Mouse (Mus musculus) liver, adult 2 months (tissue): Measurements from ENCODE around the gene Ces5a.

ENCODE experiments used
- CTCF ChIP-seq: fragments of 200-500 bp; IDR thresholded peaks from 2 replicates; pipeline ENCODE4 v1.5.1; 2011; ENCODE audit warnings: low read depth, low read length, control low read depth
- POLR2A ChIP-seq: fragments of 200-500 bp; IDR thresholded peaks from 2 replicates; pipeline ENCODE4 v1.6.1; 2011; ENCODE audit warnings: low read length, control low read depth; ENCODE audit not compliant: insufficient read depth; ENCODE audit errors: extremely low read depth

DNA sequence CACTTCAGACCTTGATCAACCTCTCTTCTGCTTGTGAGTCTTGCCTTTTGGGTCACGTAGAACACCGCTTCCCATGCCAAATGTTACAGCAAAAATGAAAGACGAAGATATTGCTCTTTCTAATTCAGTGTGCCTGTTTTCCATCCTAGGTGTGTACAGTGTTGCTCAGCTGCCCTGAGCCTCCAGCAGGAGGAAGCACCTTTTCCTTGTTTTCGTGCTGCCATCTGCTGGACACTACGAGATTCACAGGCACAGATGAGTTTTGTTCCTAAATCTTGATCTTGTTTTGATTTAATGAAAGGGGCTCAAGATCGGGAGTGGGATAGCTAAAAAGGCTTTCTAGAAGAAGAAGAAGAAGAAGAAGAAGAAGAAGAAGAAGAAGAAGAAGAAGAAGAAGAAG is 40.3 kb downstream of the Ces5a start:
- TF ChIP-seq CTCF, result peak; percentile 86
- TF ChIP-seq POLR2A, result no peak
